Mouse (Mus musculus) cerebellum, adult 2 months (tissue): ENCODE measurements at regions not wholly inside any gene's neighbourhood (a gene's known extent, or its start where the extent isn't known, plus 50 kb on each side); places are given as distances from the start of the nearest gene placed in this dataset.
A peak's percentile ranks its signal among the peaks of the same experiment; 100 is the strongest.

Experiments
- CTCF ChIP-seq: fragments of 200-500 bp; IDR thresholded peaks from 2 replicates; pipeline ENCODE4 v1.5.1; 2011; ENCODE audit warnings: low read depth, mild to moderate bottlenecking, control low read depth, low read length, moderate library complexity, borderline replicate concordance; ENCODE audit not compliant: insufficient read depth
- POLR2A ChIP-seq: fragments of 200-500 bp; IDR thresholded peaks from 2 replicates; pipeline ENCODE4 v1.6.1; 2011; ENCODE audit warnings: low read length, control low read depth, borderline replicate concordance; ENCODE audit not compliant: insufficient read depth

DNA sequence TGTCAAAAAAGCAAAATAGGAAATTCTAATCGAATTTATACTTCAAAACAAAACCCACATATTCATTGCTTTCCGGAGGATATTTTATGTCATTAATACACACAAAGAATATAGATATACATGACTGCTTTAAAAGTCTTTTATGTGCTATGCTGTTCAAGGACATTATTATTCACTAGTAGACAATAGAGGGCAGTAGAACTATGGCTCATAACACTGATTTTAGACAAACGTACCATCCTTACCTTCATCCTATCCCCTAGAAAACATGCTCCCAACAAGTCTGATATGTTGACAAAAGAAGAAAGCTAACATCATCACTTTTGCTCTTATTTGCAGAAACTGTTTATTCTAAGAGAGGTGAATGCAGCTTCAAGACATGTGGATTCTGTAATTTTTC is 566.8 kb downstream of the Gabrg2 start:
- TF ChIP-seq POLR2A: no peak
- peak; percentile 51; the same call in 1 of the 2 replicates for TF ChIP-seq CTCF
